Mouse (Mus musculus): ENCODE data around the gene Gtf3c2.

Gtf3c2 gene

DNA sequence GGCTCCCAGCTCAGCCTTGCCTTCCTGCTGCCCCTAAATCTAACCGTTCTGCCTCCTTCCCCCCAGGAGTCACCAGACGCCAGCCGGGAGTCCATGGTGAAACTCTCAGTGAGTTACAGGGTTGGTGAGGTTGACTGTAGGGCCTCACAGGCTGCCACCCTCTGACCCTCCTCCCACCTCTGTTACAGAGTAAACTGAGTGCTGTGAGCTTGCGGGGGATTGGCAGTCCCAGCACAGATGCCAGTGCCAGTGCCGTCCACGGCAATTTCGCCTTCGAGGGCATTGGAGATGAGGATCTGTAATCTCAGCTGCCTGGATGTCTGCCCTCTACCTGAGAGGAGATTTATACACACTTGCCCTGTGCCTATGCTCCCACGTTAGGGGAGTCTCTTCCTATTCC lies 18.2 kb upstream of the Gtf3c2 start:
- no peak for DNase-seq (ENCODE audit: low spot score)

DNA sequence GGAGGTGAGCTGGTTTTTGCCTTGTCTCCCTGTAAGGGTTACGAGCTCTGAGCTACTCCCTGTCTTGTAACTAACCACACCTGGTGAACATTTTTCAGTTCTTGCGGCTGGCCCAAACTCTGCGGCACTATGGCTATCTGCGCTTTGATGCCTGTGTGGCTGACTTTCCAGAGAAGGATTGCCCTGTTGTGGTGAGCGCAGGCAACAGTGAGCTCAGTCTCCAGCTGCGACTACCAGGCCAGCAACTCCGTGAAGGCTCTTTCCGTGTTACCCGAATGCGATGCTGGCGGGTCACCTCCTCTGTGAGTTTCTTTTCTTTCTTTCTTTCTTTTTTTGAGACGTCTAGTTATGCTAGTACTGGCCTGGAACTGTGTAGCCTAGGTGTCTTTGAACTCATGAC lies 17.1 kb upstream of the Gtf3c2 start:
- no peak for DNase-seq (ENCODE audit: low spot score)

DNA sequence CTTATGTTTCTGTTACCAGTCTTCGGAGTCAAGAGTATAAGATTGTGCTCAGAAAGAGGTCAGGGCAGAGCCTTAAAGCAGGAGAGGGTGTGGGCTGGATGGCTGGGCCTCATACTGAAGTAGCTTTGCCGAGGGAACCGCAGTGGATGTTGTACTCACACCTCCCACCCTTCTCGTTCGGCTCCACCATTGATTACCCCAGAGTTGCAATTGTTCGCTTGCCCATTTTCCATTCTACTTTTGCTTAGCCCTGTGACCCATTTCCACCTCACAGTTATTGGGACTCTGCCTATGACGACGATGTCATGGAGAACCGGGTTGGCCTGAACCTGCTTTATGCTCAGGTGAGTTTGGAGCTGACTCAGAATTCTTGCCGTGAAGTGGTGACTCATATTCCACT lies 16.3 kb upstream of the Gtf3c2 start:
- no peak for DNase-seq (ENCODE audit: low spot score)

GRCm38 (mm10) chr5:31195671-31196070 lies 15.7 kb upstream of the Gtf3c2 start:
- DNase-seq (ENCODE audit: low spot score) = no peak

DNA sequence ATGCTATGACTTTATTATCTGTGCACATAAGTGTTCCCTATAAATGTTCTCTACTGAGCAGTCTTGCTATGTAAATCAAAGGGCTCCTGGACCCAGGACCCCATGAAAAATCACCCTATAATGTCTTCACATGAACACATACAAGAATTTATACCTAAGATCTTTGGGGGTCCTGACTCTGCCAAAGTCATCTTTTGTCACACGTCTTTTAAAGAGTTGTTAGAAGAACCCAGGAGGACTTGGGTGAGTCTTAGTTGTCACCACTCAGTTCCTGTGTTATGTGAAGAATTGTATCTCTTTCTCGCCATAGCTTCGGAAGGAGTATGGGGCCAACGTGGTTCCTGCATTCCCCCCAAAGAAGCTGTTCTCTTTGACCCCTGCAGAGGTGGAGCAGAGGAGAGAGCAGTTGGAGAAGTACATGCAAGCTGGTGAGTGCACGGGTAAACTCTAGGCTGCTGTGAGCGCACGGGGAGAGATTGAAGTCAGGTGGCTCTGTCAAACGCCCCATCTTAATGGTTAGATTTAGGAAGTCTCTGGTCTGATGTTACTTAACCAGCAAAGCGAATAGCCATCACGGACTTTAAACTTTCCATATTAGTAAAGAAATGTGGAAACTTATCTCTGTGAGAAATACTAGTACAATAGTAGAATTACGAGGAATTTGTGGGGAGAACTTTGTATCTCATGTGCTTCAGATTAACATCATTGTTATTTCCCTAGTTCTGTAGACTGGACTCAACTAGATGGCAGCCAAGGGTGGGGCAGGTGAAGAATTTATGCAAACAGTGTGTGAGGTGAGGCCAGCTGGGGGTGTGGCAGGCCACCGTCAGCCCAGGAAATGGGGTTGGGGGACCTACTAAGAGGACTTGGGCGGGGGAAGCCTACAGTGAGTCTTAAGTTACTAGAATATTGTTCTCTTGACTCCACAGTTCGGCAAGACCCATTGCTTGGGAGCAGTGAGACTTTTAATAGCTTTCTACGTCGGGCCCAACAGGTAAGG lies 14.8 kb upstream of the Gtf3c2 start:
- no peak for DNase-seq (ENCODE audit: low spot score)

DNA sequence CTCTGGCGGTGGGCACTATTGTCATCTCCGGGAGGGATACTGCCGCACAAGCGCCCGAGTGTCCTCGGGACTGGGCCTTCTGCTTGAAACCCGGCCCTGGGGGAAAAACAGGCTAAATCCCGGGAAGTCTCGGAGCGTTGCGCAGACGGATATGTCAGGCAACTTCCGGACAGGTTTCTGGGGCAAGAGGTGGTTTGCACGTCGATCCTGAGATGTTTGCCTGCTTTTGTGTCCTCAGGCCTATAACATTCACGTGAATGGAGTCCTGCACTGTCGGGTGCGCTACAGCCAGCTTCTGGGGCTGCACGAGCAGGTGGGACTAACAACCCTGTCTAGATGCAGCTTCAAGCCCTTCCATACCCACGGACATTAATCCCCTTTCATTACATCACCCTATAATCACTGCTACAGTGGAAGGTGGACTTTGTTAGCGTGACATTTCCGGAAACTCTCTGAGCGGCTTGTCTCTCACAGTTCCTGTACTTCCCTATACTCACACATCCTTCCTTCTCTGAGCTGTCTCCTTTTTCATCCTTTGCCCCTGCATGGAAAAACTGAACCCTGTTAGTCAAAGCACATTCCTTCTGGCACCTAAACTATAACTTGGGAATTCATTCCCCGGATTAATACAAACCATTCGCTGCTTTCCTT lies 13.8 kb upstream of the Gtf3c2 start:
- DNase-seq (ENCODE audit: low spot score) = no peak

DNA sequence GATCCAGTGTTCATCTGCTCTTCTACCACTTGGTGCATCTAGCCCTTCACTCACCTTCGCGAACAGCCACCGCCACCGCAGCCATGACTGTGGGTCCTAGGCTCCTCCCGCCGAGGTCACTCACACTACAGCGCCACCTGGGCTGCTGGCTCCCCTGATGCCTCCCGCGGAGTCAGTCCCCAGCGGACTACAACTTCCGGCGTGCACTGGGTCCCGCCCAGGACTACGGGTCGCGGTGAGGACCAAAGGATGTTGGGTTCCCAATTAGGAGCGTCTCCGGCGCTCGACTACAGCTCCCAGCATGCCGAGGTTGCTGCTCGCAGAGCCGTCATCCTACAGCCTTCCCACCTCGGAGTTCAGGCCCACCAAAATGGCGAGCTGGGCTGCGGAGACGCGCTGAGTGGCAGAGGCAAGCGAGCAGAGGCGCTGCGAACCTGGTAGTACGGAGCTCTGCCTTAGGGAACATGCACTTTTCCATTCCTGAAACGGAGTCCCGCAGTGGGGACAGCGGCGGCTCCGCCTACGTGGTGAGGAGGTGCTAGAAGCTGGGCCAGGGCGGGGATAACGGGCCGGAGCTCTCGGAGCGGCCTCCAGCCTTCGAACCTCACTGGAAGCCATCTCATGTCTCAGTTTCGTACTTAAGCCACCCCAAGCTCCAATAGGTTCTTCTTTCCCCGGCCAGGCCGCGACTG lies 13.1 kb upstream of the Gtf3c2 start, which contains the start of the genes Snx17 and Eif2b4:
Gene Snx17, plus strand, starts transcription at position 289 of the 692 bp plus-strand sequence.
Gene Eif2b4, minus strand, starts transcription at position 492 of the 692 bp plus-strand sequence.
- peak; percentile 97 for DNase-seq (ENCODE audit: low spot score)

DNA sequence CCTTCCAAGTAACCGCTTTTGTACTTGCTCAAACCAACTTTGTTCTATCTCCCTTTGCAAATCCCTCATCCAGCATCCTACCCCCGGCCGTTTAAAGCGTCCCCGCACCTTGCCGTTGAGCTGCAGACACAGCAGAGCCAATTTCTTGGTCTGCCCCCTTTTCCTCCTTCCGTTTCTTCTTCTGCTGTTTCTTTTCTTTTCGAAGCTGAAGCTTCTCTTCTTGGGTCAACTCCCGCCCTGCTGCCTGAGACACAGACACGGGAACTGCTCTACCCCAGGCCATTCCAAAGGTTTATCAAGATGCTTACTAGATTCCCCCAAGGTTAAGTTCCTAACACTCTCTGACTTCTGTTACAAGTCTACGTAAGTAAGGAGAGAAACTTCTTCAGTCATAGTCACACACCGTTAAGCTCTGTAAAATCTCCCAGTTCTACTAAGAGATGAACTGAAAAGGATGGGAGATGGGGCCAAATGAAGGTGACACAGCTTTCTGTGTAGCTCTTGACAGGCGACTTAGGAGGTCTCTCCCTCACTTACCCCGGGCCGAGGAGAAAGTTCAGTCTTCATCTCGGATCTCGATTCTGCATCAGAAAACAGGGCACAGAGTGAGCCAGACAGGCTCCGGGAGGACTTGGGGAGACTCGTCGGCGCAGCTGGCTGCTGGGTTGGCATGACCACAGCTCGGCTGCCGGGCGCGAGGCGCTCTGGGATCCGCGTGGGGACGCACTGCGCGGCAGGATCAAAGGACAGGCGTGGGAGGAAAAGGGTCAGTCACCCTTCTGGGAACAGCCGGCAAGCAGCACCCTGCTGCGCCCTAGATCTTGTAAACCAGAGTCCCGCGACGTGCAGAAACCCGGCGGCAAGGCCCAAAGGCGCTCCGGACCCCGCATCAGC lies 12.3 kb upstream of the Gtf3c2 start:
- DNase-seq (ENCODE audit: low spot score) = peak; percentile 68

GRCm38 (mm10) chr5:31190201-31190600 lies 10.3 kb upstream of the Gtf3c2 start:
- DNase-seq (ENCODE audit: low spot score) = no peak

DNA sequence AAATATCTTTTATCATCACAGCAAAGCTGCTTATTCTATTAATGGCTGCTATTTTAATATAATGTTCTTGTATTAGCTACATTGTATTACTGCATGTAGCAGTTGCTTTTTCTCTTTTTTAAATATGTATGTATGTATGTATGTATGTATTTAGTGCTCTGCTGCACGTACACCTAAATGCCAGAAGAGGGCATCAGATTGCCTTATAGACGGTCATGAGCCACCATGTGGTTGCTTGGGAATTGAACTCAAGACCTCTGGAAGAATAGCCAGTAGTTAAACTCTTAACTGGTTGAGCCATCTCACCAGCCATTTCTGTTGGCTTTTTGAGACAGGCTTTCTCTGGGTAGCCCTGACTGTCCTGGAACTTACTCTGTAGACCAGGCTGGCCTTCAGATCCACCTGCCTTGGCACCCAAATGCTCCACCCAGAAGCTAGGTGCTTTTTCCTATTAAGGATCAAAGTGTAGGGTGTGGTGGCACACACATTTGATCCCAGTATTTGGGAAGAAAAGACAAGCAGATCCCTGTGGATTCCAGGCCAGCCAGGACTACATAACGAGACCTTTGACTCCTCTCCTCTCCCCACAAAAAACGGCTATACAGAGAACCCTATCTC lies 8.4 kb upstream of the Gtf3c2 start:
- no peak for DNase-seq (ENCODE audit: low spot score)

DNA sequence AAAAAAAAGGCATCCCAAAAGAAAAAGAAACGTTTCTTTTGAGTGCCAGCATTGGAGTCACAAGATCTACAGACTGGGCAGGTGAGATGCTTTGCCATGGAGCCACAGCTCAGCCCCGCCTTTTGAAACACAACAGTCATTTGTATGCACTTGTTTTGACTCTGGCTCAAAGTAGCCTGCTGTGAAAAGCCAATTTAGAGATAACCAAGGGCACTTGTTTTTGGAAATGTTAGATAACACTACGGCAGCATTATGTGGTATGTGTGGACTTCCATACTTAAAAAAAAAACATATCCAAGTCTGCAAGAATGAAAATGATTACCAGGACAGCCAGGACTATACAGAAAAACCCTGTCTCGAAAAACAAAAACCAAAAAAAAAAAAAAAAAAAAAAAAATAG lies 3.7 kb upstream of the Gtf3c2 start:
- DNase-seq (ENCODE audit: low spot score) = no peak

DNA sequence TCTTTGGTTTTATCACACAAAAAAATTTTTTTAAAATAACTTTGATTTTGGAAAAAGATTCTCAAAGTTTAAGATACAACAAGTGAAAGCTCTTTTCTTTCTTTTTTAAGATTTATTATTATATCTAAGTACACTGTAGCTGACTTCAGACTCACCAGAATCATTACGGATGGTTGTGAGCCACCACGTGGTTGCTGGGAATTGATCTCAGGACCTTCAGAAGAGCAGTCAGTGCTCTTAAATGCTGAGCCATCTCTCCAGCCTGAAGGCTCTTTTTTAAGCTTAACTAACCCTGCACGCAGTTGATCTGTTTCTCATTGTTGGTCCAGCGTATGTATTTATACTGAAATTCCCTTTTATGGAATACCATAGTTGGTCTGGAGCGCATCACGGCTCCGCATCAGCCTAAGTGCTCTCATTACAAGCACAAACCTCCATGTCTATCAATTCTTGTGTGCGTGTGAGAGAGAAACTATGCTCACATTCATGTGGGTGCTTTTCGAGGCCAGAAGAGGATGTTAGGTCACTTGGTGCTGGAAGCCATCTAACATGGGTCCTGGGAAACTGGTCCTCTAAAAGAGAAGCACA lies 1.3 kb upstream of the Gtf3c2 start:
- DNase-seq (ENCODE audit: low spot score) = no peak

- DNase-seq (ENCODE audit: low spot score) = no peak
Measured at GRCm38 (mm10) chr5:31179301-31179765, 611 bp downstream of the Gtf3c2 start.

DNA sequence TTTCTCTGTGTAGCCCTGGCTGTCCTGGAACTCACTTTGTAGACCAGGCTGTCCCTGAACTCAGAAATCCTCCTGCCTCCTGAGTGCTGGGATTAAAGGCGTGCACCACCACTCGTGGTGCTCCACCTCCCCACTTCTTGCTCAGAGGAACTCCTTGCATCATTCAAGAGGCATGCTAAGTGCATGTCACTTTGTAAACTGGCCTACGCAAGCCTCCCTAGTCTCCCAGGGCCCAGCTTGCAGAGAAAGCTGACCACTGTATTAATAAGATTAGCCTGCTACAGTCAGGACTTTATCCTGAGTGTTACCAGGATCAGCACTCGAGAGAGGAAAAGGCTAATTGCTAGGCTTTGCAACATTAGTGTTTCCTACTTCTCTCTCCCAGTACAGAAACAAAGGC lies 11.3 kb downstream of the Gtf3c2 start:
- no peak for DNase-seq (ENCODE audit: low spot score)

DNA sequence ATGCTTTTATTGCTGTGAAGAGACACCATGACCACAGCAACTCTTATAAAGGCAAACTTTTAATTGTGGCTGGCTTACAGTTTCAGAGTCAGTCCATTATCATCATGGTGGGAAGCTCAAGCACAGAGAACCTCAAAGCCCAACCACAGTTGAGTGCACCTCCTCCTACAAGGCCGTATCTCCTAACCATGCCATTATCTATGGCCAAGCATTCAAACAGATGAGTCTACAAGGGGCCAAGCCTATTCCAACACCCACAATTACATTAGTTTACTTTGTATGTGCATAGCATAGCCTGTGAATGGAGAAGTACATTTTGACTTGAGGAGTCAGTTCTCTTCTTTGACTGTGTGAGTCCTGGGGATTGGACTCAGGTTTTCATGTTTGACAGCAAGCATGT lies 15.1 kb downstream of the Gtf3c2 start:
- DNase-seq (ENCODE audit: low spot score) = no peak

DNA sequence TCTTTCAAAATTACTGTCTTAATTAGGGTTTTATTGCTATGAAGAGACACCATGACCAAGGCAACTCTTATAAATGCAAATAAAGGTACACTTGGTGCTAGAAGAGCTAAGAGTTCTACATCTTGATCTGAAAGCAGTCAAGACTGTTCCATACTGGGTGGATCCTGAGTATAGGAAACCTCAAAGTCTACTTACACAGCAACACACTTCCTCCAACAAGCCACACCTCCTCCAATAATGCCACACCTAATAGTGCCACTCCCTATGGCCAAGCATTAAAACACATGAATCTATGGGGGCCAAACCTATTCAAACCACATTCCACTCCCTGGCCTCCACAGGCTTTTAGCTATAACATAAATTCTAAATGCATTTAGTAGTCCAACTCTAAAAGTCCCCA lies 17.5 kb downstream of the Gtf3c2 start:
- no peak for DNase-seq (ENCODE audit: low spot score)

DNA sequence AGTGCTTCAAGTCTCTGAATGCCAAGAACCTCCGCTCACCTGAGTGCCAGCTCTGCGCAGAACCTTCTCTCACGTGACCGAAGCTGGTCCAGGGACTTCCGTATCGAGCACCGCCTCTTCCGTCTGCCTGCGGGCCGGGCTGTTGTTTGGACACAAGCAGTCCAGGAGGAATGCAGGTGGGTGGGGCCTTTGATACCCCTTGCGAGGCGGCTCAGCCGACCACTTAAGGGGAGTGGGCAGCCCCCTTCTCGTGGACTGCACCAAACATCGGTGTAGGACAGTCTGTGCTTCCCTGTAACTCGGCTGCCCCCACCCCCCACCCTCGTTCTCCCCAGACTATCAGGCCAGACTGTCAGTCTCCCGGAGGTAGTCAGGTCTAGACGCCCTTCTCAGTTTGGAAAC lies 25.8 kb downstream of the Gtf3c2 start, which contains the start of gene Mpv17:
Gene Mpv17, minus strand, starts transcription at position 100 of the 402 bp plus-strand sequence.
- peak; percentile 72 for DNase-seq (ENCODE audit: low spot score)

- no peak for DNase-seq (ENCODE audit: low spot score)
Measured at GRCm38 (mm10) chr5:31153516-31154151, 26.3 kb downstream of the Gtf3c2 start.

DNA sequence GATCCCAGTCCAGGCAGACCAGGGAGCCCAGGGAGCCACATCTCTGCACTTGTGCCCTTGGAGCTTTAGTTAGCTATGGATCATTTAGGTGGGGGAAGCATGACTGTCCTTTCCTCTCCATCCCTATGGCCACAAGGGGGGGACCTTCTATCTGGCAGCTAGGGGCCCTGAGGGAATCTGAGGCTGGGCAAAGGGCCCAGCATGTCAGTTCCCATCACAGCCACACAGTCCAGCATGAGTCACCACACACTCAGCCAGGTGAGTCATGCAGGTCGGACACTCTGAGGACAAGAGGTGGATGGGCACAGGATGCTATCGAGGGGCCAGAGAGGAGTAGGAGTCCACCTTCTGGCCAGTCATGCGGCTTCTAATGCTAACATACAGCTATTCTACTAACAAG lies 28.2 kb downstream of the Gtf3c2 start:
- no peak for DNase-seq (ENCODE audit: low spot score)

DNA sequence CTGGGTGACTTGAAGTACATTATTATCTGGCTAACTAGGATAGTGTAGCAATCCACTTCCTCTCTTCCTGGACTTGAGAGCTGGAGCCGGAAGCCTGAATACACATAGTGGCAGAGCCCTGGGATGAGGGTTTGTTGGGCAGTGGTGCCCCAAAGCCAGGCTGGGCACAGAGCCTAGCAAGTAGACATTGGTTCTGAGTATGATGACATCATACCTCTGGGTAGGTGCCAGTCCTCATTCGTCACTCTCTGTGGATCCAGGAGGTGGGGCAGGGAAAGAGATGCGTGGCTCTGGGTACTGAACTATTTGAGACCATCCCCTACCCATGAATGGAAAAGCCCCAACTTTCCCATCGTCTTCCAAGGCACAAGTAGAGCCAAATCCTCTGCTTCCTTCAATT lies 30.2 kb downstream of the Gtf3c2 start:
- no peak for DNase-seq (ENCODE audit: low spot score)

Data from ovary, postnatal 14 days (tissue).